Mouse (Mus musculus): ENCODE data around the gene Hmgcr.
"Not testable (repeated sequence)": the region's sequence is repeated elsewhere in the genome, so short reads cannot be mapped to it uniquely, and the experiment has no call there.

The Hmgcr gene

GRCm38 (mm10) chr13:96670019-96670405, 724 bp downstream of the Hmgcr start:
- DNase-seq (ENCODE audit: low spot score) = no peak

GRCm38 (mm10) chr13:96664419-96664974, 6.2 kb downstream of the Hmgcr start:
- no peak for DNase-seq (ENCODE audit: low spot score)

DNA sequence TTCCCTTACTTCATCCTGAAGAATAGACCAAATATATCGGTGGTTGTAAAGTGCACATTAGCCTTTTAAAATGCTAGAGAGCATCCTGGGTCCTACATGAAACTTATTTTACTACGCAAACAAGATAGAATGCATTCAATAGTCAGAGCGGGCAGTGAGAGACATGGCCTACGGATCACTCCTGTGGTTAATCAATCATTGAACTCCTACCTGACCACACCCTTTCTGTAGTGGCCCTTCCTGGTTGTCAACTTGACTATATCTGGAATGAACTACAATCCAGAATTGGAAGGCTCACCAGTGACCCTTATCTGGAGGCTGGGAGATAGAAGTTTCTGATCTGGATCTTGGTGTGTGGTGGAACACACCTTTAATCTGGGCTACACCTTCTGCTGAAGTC, 7.6 kb downstream of the Hmgcr start:
- not testable (repeated sequence) for DNase-seq (ENCODE audit: low spot score)

DNA sequence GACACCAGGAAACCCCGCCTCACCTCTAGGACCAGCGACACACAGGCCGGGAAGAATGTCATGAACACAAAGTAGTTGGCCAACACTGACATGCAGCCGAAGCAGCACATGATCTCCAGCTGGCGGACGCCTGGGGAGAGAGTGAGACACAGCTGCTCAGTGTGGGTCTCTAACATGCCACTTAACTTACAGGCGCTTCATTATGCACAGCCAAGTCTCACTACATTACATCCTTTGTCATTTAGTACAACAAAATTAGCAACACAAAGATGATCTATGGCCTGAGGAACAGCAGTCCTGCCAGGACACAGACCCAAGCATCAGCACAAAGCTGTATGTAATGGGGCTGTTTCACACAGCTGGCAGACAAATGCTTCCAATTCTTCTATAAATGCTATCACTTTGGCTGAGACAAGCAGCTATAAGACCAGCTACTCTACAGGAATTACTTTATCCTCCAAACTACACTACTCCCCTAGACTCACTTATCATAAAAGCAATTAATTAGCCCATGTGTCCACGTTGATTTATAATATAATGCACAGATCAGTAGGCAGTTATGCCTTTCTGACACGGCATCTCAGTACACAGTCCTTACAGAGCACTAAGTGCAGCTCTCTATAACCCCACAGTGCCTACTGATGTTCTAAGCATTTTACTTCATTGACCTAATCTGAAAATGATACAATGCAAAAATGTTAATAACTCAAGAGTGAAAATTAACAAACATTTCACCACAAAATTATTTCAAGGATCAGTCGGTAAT, 10.5 kb downstream of the Hmgcr start:
- no peak for DNase-seq (ENCODE audit: low spot score)

DNA sequence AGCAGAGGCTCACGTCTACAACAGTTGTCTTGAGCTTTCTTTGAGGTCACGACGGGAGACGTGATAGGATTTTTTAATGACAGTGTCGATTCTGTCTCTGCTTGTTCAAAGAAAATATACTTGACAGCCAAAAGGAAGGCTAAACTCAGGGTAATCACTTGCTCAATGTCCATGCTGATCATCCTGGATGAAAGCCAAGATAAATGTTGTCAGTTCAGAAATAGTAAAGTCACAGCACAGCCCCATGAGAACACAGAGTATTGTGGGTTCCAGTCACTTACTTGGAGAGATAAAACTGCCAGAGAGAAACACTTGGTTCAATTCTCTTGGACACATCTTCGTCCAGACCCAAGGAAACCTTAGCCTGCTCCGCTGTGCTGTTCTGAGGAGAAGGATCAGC, 11.8 kb downstream of the Hmgcr start:
- DNase-seq (ENCODE audit: low spot score) = no peak

- DNase-seq (ENCODE audit: low spot score) = no peak
Observed at GRCm38 (mm10) chr13:96656673-96657072, 14.1 kb downstream of the Hmgcr start.

DNA sequence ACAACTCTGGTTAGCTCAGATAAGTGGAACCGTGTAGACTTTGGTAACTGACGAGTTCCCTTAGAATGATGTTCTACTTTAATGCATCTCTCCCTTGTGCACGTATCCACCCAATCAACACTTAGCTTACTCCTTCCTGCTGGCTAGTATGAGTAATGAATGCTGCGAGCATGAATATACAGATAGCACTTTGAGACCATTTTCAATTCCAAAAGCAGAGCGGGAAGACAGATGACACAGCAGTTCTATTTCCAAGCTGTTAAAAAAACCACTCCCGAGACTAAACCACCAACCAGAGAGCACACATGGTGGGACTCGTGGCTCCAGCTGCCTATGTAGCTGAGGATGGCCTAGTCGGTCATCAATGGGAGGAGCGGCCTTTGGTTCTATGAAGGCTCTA, 17.7 kb downstream of the Hmgcr start:
- DNase-seq (ENCODE audit: low spot score) = no peak

DNA sequence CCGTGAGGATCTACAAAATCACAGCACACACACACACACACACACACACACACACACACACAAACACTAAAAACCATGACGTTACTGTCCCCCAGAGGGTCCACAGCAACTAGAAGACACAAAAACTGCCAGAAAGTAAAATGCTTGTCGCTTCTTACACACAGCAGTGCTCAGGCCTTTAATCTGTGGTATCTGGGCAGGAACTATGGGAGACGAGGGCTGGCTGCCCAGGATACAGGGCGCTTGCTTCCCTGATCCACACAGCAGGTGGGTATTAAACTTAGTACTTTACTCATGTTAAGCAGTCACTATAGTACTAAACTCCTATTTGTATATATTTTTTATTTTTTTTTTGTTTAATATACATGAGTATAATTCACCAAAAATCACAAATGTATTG, 24.9 kb downstream of the Hmgcr start:
- DNase-seq (ENCODE audit: low spot score) = no peak

GRCm38 (mm10) chr13:96644168-96644567, 26.6 kb downstream of the Hmgcr start:
- no peak for DNase-seq (ENCODE audit: low spot score)

- no peak for DNase-seq (ENCODE audit: low spot score)
Observed at GRCm38 (mm10) chr13:96630396-96630795, 40.3 kb downstream of the Hmgcr start.

- no peak for DNase-seq (ENCODE audit: low spot score)
Observed at GRCm38 (mm10) chr13:96620891-96621290, 49.8 kb downstream of the Hmgcr start.

DNA sequence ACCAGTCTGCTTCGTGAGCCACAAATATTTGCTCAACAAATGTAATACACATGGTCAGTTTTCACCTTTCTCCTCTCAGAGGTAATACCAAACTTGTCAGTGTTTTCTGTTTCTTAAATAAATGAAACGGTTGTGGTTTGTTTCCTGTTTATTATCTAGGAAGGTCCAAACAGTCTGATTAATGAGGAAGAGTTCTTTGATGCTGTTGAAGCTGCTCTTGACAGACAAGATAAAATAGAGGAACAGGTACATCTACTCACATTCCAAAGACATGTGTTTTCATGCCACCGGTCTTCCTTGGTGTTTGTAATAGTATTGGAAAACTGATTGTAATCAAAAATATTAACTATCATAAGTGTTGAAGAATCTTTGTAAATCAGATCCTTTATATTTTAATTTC, 56.1 kb downstream of the Hmgcr start:
- no peak for DNase-seq (ENCODE audit: low spot score)

DNA sequence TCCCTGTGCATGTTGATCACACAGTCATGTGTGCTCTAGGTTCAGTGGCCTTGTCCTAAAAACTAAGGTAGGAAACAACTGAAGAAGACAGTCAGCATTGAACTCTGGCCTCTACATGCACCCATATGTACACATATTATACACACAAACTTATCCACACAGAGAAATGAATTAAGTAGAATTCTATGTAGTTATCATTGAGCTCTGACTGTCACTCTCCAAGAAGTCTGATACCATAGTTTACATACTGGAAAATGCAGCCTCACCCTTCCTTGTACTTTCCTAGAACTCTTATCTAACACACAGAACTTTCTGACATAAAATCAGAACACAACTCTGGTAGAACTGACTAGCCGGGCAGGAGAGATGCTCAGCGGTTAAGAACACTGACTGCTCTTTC, 66.5 kb downstream of the Hmgcr start:
- no peak for DNase-seq (ENCODE audit: low spot score)

- DNase-seq (ENCODE audit: low spot score) = no peak
Observed at GRCm38 (mm10) chr13:96599182-96599581, 71.6 kb downstream of the Hmgcr start.

Measured in urinary bladder, postnatal 10 days (tissue).